Mouse (Mus musculus) midbrain, embryonic 10.5 days (tissue): ENCODE results near the gene Zfp408. TPM values are rescaled to one million over a fixed set of nuclear protein-coding genes. Genes with fewer than 3 reads are reported as not detected.

Source experiments
- DNase-seq: peaks from one replicate; pipeline ENCODE4 v3.0.0-alpha.2; 2017; ENCODE audit warnings: low spot score
- H3K27ac ChIP-seq: fragments of 300-500 bp; sonication (generic); replicated peaks from 2 replicates; pipeline ENCODE4 v1.5.1; 2016; ENCODE audit warnings: mild to moderate bottlenecking
- H3K27me3 ChIP-seq: fragments of 300-500 bp; sonication (generic); 2 replicates; pipeline ENCODE4 v1.6.1; 2016; ENCODE audit warnings: low read depth, mild to moderate bottlenecking; ENCODE audit not compliant: poor library complexity, severe bottlenecking
- H3K36me3 ChIP-seq: fragments of 300-500 bp; sonication (generic); 2 replicates; pipeline ENCODE4 v1.6.1; 2016; ENCODE audit warnings: mild to moderate bottlenecking, moderate library complexity
- H3K4me1 ChIP-seq: fragments of 300-500 bp; sonication (generic); 2 replicates; pipeline ENCODE4 v1.6.1; 2016
- H3K4me3 ChIP-seq: fragments of 300-500 bp; sonication (generic); 2 replicates; pipeline ENCODE4 v1.5.1; 2016; ENCODE audit warnings: mild to moderate bottlenecking, moderate library complexity
- H3K9me3 ChIP-seq: fragments of 300-500 bp; sonication (generic); replicated peaks from 2 replicates; pipeline ENCODE4 v1.6.1; 2016; ENCODE audit warnings: mild to moderate bottlenecking
- WGBS: fragments of 180-500 bp; shearing (Covaris S2); methylation state at CpG from one replicate; pipeline ENCODE4 v1.1.7; 2016; 5-methylcytosine and 5-hydroxymethylcytosine counted together
- polyA plus RNA-seq: library from polyadenylated mRNA; unstranded; fragments of >200 nt; fragmentation: Nextera tagmentation; extraction: Ambion mirVana; gene quantifications from 2 replicates; pipeline ENCODE4 v1.2.1, GENCODE M21; 2016

Gene Zfp408
- polyA plus RNA-seq, 1 experiment from 2014 or later = 9.6 TPM

DNA sequence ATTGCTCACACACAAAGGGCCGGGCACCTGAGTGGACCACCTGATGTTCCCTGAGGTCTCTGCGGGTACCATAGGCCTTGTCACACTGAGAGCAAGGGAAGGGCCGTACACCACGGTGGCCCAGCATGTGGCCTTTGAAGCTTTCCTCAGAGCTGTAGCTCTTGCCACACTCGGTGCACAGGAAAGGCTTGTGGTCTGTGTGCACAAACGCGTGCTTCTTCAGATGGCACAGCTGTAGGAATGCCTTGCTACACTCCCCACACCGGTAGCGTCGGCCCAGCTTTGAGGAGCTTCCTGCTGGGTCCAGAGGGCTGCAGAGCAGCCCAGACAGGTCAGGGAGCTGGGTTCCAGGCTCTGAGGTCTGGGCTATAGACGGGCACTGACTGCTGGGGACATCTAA lies 3.8 kb downstream of the Zfp408 start:
- DNase-seq = no peak
- Histone ChIP-seq H3K27me3 (no peaks in the 10 kb centered on the region), H3K27ac (no peak overlapping the region), H3K36me3 (peaks cover 64% of the 10 kb centered on the region), H3K9me3 (no peaks in the 10 kb centered on the region), H3K4me3 (no peak overlapping the region), H3K4me1 (peaks cover 15% of the 10 kb centered on the region)
- WGBS = 96% methylated on average over 11 of the region's 11 CpGs

DNA sequence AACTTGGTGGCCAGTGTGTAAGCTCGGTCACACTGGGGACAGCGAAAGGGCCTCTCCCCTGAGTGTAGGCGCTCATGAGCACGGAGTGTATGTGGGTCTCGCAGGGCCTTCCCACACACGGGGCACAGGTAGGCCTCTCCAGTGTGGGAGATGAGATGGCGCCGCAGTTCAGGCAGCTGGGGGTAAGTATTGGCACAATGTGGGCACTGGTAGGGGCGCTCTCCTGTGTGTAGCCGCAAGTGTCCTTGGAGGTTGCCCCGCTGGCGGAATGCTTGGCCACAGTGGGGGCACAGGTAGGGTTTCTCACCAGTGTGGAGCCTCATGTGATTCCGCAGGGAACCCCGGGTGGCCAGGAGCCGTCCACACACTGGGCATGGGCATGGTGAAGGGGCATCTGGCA lies 4.2 kb downstream of the Zfp408 start:
- no peaks in the 10 kb centered on the region for H3K9me3 ChIP-seq
- peaks cover 11% of the 10 kb centered on the region for H3K4me1 ChIP-seq
- H3K4me3 ChIP-seq = no peak overlapping the region
- no peak overlapping the region for H3K27ac ChIP-seq
- DNase-seq = no peak
- H3K27me3 ChIP-seq = no peaks in the 10 kb centered on the region
- H3K36me3 ChIP-seq = peaks cover 64% of the 10 kb centered on the region
- WGBS = 98% methylated on average over 15 of the region's 15 CpGs

DNA sequence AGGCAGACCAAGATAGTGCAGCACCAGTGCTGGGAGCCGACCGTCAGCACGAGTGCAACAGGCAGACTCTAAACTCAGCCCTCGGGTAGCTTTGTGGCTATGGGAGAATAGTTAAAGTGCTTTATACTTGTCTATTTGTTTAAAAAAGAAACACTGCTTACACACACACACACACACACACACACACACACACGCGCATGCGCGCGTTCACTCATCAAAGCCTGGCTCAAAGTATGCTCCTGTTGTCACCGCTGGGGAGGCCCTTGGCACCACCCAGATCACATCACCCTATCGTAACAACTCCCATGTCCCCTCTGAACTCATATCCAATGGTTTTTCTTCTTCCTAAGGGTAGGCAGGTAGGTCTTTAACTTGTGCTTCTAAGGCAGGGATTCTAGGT lies 5.6 kb downstream of the Zfp408 start:
- Histone ChIP-seq H3K27ac (no peak overlapping the region), H3K4me3 (no peak overlapping the region), H3K27me3 (no peaks in the 10 kb centered on the region), H3K4me1 (peaks cover 7% of the 10 kb centered on the region), H3K36me3 (peaks cover 64% of the 10 kb centered on the region), H3K9me3 (no peaks in the 10 kb centered on the region)
- WGBS = 97% methylated on average over 11 of the region's 11 CpGs
- DNase-seq = no peak

DNA sequence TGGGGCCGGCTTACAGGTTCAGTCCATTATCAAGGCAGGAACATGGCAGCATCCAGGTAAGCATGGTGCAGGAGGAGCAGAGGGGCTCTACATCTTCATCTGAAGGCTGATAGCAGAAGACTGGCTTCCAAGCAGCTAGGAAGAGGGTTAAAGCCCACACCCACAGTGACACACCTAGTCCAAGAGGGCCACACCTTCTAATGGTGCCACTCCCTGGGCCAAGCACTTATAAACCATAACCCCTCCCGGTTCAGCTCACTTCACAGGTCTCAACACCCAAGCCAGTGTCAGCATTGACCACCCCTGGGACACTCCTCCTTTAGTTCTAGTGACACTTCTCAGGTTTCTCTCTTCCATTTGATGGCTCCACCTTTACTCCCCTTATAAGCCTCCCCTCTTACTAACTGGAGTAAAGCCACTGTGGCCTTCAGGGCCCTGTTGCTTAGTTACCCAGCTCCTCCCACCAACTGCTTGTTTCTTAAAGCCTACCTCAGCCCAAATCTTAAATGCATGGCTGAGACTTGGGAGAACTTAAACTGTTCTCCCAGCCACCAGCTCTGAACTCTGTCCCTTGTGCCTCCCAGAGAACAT lies 6.7 kb downstream of the Zfp408 start:
- 88% methylated on average over 2 of the region's 2 CpGs for WGBS

DNA sequence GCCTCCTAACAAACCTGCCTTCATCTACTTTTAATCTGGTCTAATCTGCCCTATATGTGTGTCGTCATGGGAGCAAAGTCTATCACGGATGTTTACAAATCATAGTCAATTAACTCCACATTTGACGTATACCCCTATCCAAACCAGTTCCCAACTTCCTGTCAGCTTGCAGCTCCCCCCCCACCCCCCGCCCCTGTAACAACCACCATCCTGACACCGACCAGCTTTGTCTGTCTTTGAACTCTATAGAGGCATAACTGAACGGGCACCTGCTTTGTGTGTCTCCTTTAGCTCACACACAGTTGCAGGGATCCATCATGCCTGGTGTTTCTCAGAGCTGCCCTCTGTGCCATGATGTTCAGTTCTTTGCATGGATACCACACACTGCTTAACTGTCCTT lies 10.7 kb downstream of the Zfp408 start:
- 89% methylated on average over 6 of the region's 6 CpGs for WGBS
- DNase-seq = no peak

More for the DNA sequence above, 6.7 kb downstream of the Zfp408 start:
- H3K4me3 ChIP-seq = no peak overlapping the region
- H3K27ac ChIP-seq = no peak overlapping the region
- H3K36me3 ChIP-seq = peaks cover 61% of the 10 kb centered on the region
- H3K9me3 ChIP-seq = no peaks in the 10 kb centered on the region
- DNase-seq = no peak
- no peaks in the 10 kb centered on the region for H3K4me1 ChIP-seq
- no peaks in the 10 kb centered on the region for H3K27me3 ChIP-seq

DNA sequence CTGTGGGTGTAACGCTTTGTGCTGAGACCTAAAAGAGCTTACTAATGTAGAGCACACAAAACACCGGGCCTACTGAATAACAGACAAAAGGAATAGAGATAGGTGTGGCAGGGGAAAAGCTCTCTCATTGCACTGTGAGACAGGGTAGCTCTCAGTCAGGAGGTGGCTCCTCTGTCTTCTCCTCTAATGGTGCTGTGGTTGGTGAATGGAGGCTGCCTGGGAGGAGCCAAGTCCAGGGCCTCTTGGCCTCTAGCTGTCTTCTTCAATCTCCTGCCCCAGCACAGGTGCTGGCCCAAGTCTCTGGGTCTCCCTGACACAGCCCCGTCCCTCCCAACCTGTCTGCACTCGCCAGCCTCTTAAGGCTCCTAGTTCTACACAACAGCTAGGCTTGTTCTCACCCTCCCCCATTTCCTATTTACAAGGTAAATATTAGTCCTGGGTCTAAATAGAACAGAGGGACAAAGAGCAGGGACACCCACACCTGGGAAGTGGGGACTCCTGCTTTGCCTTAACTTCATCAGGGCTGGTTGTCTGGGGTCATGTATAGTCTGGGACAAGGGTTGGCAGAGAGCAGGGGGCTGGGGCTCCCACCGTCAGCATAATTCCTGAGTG lies 12.8 kb downstream of the Zfp408 start:
- no peaks in the 10 kb centered on the region for H3K27me3 ChIP-seq
- 87% methylated on average over 5 of the region's 5 CpGs for WGBS
- 0 out of 2 replicates have a peak, but pooled peaks cover 3% of the 10 kb centered on the region for H3K4me1 ChIP-seq
- no peaks in the 10 kb centered on the region for H3K9me3 ChIP-seq
- H3K4me3 ChIP-seq = no peak overlapping the region
- no peak overlapping the region for H3K27ac ChIP-seq
- H3K36me3 ChIP-seq = peaks cover 1% of the 10 kb centered on the region; the same call in 1 of the 2 replicates
- no peak for DNase-seq

More for the DNA sequence above, 10.7 kb downstream of the Zfp408 start:
- Histone ChIP-seq H3K4me3 (no peak overlapping the region), H3K27ac (no peak overlapping the region), H3K9me3 (no peaks in the 10 kb centered on the region), H3K36me3 (peaks cover 21% of the 10 kb centered on the region), H3K4me1 (no peaks in the 10 kb centered on the region), H3K27me3 (no peaks in the 10 kb centered on the region)

DNA sequence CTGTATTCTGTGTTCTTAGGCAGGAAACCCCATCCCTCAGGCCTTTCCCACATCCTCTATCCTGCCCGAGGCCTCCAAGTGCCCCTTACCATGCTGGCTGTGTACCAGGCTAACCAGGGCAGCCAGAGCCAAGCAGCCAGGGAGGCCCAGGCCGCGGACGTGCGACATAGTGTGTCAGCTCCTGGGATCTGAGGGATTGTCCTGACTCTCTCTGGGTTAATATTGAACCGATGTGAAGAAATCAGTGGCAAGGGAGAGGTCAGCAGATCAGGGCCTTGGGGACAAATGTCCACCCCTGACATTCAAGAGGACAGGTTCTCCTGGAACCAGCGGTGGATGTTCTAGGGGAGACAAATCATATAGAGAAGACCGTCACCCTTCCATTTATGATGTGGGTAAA lies 13.4 kb downstream of the Zfp408 start, which contains the start of gene F2:
Gene F2, minus strand, starts transcription at position 186 of the 400 bp plus-strand sequence.
- no peaks in the 10 kb centered on the region for H3K36me3 ChIP-seq
- no peak within 1 kb of the TSS for H3K27ac ChIP-seq
- H3K27me3 ChIP-seq = no peaks in the 10 kb centered on the region
- H3K4me1 ChIP-seq = 0 out of 2 replicates have a peak, but pooled peaks cover 3% of the 10 kb centered on the region
- no peaks in the 10 kb centered on the region for H3K9me3 ChIP-seq
- DNase-seq = no peak
- H3K4me3 ChIP-seq = no peak within 1 kb of the TSS
- WGBS = 93% methylated on average over 8 of the region's 8 CpGs

DNA sequence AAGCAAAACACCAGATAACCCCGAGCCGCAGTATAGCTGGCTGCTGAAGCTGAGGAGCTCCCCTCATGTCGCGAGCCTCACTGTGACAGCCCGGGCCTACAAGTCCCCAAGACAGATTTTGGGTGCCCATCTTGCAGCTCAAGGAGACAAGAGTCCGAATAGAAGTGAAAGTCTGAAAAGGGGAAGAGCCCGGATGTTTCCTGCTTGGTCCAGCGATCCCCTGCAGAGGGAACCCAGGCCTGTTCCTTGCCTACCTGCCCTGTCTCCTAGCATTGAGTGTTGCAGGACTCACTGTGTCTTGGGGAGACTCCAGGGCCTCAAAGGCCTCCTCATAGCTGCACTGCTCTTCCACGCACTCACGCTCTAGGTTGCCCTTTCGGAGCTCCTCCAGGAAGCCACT lies 14.1 kb downstream of the Zfp408 start:
- H3K27ac ChIP-seq = no peak overlapping the region
- WGBS = 92% methylated on average over 11 of the region's 11 CpGs
- H3K9me3 ChIP-seq = no peaks in the 10 kb centered on the region
- H3K27me3 ChIP-seq = no peaks in the 10 kb centered on the region
- H3K4me1 ChIP-seq = 0 out of 2 replicates have a peak, but pooled peaks cover 3% of the 10 kb centered on the region
- no peak for DNase-seq
- H3K4me3 ChIP-seq = no peak overlapping the region
- no peaks in the 10 kb centered on the region for H3K36me3 ChIP-seq

DNA sequence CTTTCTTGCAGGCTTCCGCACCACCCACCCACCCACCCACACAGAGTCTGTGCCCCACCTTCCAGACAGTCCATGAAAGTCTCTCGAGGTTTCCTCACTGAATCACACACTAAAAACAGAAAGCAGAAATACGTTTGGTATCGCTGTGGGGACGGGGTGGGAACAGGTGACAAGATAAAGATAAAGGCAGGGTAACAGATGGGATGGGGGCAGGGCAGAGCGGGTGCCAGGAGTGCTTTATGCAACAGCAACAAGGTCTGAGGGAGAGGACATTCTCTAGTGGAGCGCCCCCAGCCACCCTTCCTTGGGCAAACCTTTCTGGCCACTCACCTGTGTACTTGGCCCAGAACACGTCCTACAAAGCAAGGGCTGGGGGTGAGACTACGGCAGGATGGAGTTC lies 14.8 kb downstream of the Zfp408 start:
- H3K36me3 ChIP-seq = no peaks in the 10 kb centered on the region
- no peak overlapping the region for H3K4me3 ChIP-seq
- H3K4me1 ChIP-seq = 0 out of 2 replicates have a peak, but pooled peaks cover 3% of the 10 kb centered on the region
- H3K9me3 ChIP-seq = no peaks in the 10 kb centered on the region
- H3K27me3 ChIP-seq = no peaks in the 10 kb centered on the region
- no peak for DNase-seq
- no peak overlapping the region for H3K27ac ChIP-seq
- WGBS = 87% methylated on average over 9 of the region's 9 CpGs

DNA sequence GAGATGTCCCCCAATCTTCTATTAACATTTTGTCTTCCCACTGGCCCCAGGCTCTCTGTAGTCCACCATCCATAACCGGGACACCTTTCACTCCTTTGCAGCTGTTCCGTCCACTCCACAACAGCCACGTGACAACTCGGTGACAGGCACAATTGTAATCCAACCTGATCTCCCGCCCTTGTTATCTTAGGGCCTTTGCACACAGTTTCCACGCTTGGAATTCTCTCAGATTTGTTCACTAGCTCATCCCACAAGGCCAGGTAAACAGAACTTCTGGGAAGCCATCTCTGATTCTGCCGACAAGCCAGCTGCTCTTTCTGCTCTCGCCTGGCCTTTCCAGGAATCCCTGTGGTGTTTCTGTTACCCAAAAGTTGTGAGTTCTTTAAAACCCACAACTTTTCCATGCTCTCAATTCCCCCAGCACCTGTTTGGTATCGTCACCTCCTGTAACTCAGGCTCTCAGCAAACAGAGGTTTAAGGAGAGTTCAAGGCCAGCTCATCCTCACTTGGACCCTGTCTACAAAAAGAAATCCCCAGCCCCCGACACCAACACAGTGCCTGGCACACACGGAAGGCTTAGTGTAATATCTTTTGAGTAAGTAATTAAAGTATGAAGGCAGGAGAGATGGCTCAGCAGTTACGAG lies 16.1 kb downstream of the Zfp408 start:
- H3K9me3 ChIP-seq = no peaks in the 10 kb centered on the region
- no peaks in the 10 kb centered on the region for H3K27me3 ChIP-seq
- WGBS = 84% methylated on average over 12 of the region's 12 CpGs
- H3K4me3 ChIP-seq = no peak overlapping the region
- H3K4me1 ChIP-seq = 0 out of 2 replicates have a peak, but pooled peaks cover 3% of the 10 kb centered on the region
- H3K27ac ChIP-seq = no peak overlapping the region
- no peak for DNase-seq
- H3K36me3 ChIP-seq = no peaks in the 10 kb centered on the region

DNA sequence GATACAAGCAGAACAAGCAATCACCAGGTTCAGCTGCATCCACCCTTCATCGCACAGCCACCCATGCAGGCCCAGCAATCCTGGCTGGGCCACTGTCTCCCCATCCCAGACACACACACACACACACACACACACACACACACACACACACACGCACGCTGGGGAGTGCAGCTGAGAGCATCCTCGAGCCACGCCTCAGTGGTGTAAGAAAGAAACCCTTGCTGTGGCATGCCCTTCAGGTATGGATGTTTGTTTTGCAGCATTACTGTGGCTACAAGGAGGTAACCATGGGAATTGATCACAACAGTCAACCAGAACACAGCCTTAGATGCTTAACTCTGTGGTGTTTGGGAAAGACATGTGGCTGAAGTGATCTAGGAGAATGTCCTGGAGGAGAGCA lies 17.3 kb downstream of the Zfp408 start:
- Histone ChIP-seq H3K36me3 (no peaks in the 10 kb centered on the region), H3K4me1 (0 out of 2 replicates have a peak, but pooled peaks cover 3% of the 10 kb centered on the region), H3K9me3 (no peaks in the 10 kb centered on the region), H3K27me3 (no peaks in the 10 kb centered on the region), H3K27ac (no peak overlapping the region), H3K4me3 (no peak overlapping the region)
- no peak for DNase-seq
- WGBS = 82% methylated on average over 5 of the region's 5 CpGs

DNA sequence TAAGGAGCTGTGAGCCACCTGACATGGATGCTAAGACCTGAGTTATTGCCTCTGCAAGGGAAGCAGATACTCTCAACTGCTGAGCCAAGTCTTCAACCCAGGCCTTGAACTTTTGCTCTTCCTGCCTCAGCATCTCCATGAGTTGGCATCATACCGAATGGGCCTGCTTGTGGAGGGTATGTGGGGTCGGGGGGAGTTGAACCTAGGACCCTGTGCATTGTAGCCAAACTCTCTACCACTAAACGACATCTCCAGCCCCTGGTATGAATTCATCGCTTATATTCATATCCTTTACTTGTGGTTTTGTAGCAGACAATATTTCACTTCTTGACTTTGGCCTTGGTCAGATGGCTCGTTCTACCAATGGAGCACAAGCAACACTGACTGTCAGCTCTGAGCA lies 17.8 kb downstream of the Zfp408 start:
- WGBS = 89% methylated on average over 5 of the region's 5 CpGs
- no peak overlapping the region for H3K27ac ChIP-seq
- H3K4me1 ChIP-seq = 0 out of 2 replicates have a peak, but pooled peaks cover 3% of the 10 kb centered on the region
- H3K36me3 ChIP-seq = no peaks in the 10 kb centered on the region
- no peak for DNase-seq
- no peaks in the 10 kb centered on the region for H3K27me3 ChIP-seq
- H3K4me3 ChIP-seq = no peak overlapping the region
- no peaks in the 10 kb centered on the region for H3K9me3 ChIP-seq

DNA sequence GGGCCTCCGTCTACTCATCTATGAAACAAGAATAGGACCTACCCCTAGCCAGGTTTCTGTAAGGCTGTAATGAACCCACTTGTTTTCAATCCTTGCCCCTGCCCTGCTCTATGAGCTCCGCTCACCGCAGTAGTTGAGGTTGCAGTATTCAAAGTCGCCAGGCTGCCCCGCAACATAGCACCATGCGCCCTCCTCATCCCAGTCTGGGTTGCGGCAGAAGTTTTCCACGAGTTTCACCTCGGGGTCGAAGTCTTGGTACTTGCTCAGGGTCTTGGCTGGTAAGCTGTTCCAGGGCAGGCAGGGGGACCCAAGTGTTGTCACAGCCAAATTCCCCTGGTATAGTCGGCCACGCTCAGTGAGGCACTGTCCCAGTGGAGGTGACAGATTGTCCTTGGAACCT lies 19.2 kb downstream of the Zfp408 start:
- no peak overlapping the region for H3K4me3 ChIP-seq
- no peak for DNase-seq
- 92% methylated on average over 12 of the region's 12 CpGs for WGBS
- 0 out of 2 replicates have a peak, but pooled peaks cover 3% of the 10 kb centered on the region for H3K4me1 ChIP-seq
- no peaks in the 10 kb centered on the region for H3K27me3 ChIP-seq
- no peaks in the 10 kb centered on the region for H3K9me3 ChIP-seq
- no peaks in the 10 kb centered on the region; the same call in 1 of the 2 replicates for H3K36me3 ChIP-seq
- no peak overlapping the region for H3K27ac ChIP-seq
